Mouse (Mus musculus) spleen, adult 18-20 months (tissue): ENCODE measurements around the gene Mtg1.

ENCODE experiments used
- DNase-seq, 2 experiments: peaks; one replicate each; pipeline ENCODE4 v3.0.0; 2022; ENCODE audit warnings: mixed read lengths in 2 of 2

The Mtg1 gene

DNA sequence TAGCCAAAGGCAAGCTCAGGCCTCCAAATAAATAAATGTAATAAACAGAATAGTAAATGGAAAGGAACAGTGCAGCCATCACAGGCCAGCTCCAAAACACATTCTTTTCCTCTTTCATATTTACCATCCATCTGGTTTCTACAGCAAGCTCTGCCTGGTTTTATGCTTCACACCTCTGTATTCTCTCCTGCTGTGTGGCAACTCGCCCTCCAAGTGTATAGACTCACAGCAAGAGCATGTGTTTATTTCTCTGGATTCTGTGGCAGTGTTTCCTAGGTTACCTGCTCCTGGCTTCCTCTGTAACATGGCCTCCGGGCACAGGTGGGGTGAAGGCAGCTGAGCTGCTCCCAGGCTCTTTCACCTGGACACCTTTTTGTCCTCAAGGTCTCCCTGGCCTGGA lies 55.1 kb downstream of the Mtg1 start:
- DNase-seq: no peak

DNA sequence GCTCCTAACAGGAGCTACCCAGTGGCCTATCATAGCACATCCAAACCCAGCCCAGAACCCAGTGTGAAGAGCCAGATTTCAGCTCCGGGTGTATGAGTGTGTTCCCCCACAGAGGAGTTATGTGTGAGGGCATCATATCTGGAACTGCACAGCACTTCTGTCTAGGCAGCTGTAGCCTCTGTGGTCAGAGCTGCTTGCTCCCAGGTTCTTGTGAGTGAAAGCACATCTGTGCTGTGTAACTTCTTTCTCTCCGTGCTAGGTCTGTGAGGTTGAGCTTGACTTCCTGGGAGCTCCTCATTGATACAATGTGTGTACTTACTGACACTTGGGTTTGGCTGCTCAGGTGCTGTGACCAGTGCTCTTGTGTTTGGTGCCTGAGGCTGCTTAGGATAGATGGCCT lies 55.5 kb downstream of the Mtg1 start:
- DNase-seq: no peak

DNA sequence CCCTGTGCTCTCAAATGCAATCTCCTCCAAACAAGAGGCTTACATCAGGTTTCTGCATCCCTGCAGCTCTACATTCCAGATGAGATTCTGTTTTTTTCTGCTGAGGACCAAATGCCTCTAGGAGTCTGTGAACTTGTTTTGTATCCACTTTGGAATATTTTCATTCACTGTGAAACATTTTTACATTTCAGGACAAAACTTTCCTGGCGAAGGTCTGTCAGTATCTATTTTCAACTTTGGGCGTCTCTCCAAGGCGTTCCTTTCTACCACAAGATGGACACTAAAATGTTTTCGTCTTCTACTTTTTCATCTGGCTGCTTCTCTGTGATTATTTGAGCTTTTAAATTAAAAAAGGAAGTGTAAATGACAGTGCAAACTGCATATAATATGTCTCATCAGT lies 56.7 kb downstream of the Mtg1 start:
- DNase-seq: no peak

DNA sequence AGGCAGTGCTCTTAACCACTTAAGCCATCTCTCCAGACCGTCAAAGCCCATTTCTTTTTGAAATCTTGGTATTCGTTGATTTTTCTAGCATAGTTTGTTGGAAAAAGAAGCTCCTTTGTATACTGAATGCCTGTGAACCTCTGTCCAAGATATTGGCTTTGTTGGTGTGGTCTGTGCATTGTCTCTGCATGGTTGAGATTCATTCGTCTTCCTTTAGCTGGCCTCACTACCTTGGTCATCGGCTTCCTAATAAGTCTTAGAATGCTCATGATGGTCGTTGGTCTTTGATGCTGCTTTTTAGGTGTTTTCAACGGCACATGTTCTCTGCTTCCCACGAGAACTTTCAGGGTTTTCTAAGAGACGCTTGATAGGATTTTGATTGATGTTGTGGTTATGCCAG lies 58.6 kb downstream of the Mtg1 start:
- no peak for DNase-seq
